Mouse (Mus musculus): ENCODE results near the gene Hoxa5. TPM values are rescaled to one million over a fixed set of nuclear protein-coding genes. Genes with fewer than 3 reads are reported as not detected.

Gene Hoxa5
- polyA plus RNA-seq, 1 experiment, result 1.3 TPM

DNA sequence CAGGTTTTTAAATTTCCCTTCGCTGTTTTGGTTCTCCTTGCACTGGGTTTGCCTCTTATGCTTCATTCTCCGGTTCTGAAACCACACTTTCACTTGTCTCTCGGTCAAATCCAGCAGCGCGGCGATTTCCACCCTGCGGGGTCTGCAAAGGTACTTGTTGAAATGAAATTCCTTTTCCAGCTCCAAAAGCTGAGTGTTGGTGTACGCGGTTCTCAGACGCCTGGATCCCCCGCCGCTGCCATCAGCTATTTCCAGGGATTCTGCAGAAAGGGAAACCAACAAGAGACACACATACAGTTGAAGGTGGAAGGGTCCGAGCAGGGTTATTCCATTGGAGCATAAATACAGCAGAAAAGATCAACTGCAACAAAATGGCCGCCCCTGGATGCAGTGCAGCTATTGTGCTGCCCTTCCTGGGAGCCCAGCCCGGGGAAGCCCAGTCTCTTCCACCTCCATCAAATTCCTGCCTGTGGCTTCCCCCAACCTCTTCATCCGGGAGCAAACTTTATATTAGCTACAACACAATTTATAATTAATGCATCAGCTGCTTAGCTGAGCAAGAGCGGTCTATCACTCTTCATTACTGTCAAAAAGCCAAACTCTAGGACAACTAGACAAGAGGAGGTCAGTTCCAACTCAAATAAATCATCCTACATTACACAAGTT lies 40.9 kb downstream of the Hoxa5 start:
- DNase-seq (ENCODE audit: low read depth in 1 of 2, low spot score in 2 of 2), result no peak
- no peaks in the 10 kb centered on the region for H3K36me3 ChIP-seq (ENCODE audit: control insufficient read depth, insufficient read depth, low read length)
- TF ChIP-seq POLR2A (IDR thresholded peaks at IDR 0.05; ENCODE audit: low read depth, low read length), result no peak
- no peak for TF ChIP-seq CTCF (IDR thresholded peaks at IDR 0.05; ENCODE audit: extremely low read depth, insufficient read depth, insufficient read length, insufficient replicate concordance)
- H3K27ac ChIP-seq (ENCODE audit: insufficient read depth, low read length), result 0 out of 2 replicates have a peak overlapping the region, but pooled peaks have one; percentile 9
- 72% methylated on average over 17 of the region's 17 CpGs for WGBS
- peak overlapping the region; percentile 8; the same call in 1 of the 2 replicates for H3K4me3 ChIP-seq (ENCODE audit: extremely low read depth, insufficient read depth, insufficient read length)
- H3K4me1 ChIP-seq (ENCODE audit: control insufficient read depth, insufficient read depth, insufficient read length), result no peaks in the 10 kb centered on the region
- H3K27me3 ChIP-seq (ENCODE audit: control insufficient read depth, insufficient read depth, low read length), result peaks cover 16% of the 10 kb centered on the region

DNA sequence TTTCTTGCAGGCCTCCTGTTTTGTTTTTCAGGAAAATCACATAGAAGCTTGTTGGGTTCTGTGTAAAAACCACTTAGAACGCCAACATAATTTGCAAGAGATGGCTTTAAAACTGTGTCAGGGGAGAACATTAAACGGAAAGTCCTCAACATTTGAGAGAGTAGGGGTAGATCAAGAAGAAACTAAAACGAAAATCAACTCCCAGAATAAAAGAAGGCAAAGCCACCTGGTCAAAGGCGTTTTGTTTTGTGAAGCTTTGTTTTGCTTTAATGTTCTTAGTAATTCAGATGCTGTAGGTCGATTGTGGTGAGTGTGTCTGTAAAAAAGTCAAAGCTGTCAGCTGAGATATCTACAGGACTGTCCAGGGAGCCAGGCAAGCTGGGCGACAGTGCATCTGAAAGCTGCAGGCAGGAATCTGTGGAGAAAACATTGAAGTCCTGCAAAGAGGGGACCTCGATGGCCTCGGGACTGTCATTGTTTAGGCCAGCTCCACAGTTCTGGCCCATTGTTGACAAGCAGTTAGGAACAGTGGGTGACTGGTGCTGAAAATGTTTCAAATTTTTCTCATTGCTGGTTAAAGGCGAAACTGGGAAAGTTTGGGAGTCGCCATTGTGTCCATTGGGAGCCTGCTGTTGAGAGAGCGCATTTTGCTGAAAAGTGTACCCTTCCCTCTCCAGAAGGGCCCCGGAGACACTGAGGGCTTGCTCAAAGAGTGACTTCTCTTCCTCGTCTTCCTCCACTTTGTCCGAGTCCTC lies 41.6 kb downstream of the Hoxa5 start:
- Histone ChIP-seq H3K27ac (ENCODE audit: insufficient read depth, low read length) (0 out of 2 replicates have a peak overlapping the region, but pooled peaks have one; percentile 13), H3K36me3 (ENCODE audit: control insufficient read depth, insufficient read depth, low read length) (no peaks in the 10 kb centered on the region), H3K4me1 (ENCODE audit: control insufficient read depth, insufficient read depth, insufficient read length) (peaks cover 4% of the 10 kb centered on the region), H3K4me3 (ENCODE audit: extremely low read depth, insufficient read depth, insufficient read length) (no peak overlapping the region), H3K27me3 (ENCODE audit: control insufficient read depth, insufficient read depth, low read length) (peaks cover 23% of the 10 kb centered on the region)
- 79% methylated on average over 14 of the region's 14 CpGs for WGBS
- DNase-seq (ENCODE audit: low read depth in 1 of 2, low spot score in 2 of 2), result no peak
- no peak for TF ChIP-seq CTCF (IDR thresholded peaks at IDR 0.05; ENCODE audit: extremely low read depth, insufficient read depth, insufficient read length, insufficient replicate concordance)
- no peak for TF ChIP-seq POLR2A (IDR thresholded peaks at IDR 0.05; ENCODE audit: low read depth, low read length)

DNA sequence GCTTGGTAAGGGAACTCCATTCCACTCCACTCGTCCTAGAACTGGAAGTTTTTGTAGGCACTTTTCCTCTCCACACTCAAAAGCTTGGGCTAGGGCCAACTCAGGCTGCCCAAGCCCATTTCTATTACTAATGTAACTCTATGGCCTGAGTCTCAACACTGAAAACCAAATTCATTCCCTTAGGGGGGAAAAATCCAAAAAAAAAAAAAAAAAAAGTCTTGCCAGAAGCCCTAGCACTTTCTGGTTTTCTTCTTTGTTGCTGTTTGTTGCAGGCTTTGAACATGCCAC lies 42.4 kb downstream of the Hoxa5 start:
- Histone ChIP-seq H3K36me3 (ENCODE audit: control insufficient read depth, insufficient read depth, low read length) (no peaks in the 10 kb centered on the region), H3K4me3 (ENCODE audit: extremely low read depth, insufficient read depth, insufficient read length) (no peak overlapping the region), H3K27ac (ENCODE audit: insufficient read depth, low read length) (no peak overlapping the region), H3K4me1 (ENCODE audit: control insufficient read depth, insufficient read depth, insufficient read length) (peaks cover 5% of the 10 kb centered on the region), H3K27me3 (ENCODE audit: control insufficient read depth, insufficient read depth, low read length) (peaks cover 28% of the 10 kb centered on the region)
- 71% methylated on average over 1 of the region's 1 CpGs for WGBS
- no peak for DNase-seq (ENCODE audit: low read depth in 1 of 2, low spot score in 2 of 2)
- TF ChIP-seq POLR2A (IDR thresholded peaks at IDR 0.05; ENCODE audit: low read depth, low read length) (no peak), CTCF (IDR thresholded peaks at IDR 0.05; ENCODE audit: extremely low read depth, insufficient read depth, insufficient read length, insufficient replicate concordance) (no peak)

DNA sequence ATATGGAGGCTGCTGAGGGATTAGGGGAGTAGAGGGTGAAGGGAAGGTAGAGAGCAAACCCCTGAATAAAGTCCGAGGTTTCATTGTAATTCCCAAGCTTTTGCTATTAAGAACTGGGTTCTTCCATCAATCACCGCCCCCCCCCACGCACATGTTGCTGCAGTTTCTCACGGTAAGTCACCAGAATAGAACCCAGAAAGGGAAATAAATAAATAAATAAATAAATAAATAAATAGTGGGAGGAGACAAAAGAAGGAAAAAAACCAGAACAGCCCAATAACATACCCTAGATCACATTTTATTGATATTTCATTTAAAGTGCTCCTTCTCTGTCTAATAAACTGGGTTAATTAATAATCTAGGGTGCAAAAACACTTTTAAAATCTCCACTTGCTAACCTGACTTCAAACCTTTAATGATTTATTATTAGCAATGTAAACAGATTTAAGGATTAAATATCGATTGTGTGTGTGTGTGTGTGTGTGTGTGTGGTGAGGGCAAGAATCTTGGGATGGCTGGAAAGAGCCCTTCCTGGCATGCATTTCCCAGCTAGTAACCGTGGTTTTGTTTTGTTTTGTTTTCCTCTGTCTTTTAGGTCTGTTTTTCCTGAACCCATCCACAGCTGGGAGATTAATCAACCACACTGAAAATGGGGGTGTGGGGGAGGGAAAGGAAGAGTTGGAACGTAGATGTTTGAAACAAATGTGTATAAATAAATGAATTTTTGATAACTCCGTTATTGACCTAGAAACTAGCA lies 42.9 kb downstream of the Hoxa5 start:
- H3K4me3 ChIP-seq (ENCODE audit: extremely low read depth, insufficient read depth, insufficient read length), result no peak overlapping the region
- no peak for DNase-seq (ENCODE audit: low read depth in 1 of 2, low spot score in 2 of 2)
- no peaks in the 10 kb centered on the region for H3K36me3 ChIP-seq (ENCODE audit: control insufficient read depth, insufficient read depth, low read length)
- peaks cover 27% of the 10 kb centered on the region for H3K27me3 ChIP-seq (ENCODE audit: control insufficient read depth, insufficient read depth, low read length)
- no peak overlapping the region for H3K27ac ChIP-seq (ENCODE audit: insufficient read depth, low read length)
- TF ChIP-seq POLR2A (IDR thresholded peaks at IDR 0.05; ENCODE audit: low read depth, low read length) (no peak), CTCF (IDR thresholded peaks at IDR 0.05; ENCODE audit: extremely low read depth, insufficient read depth, insufficient read length, insufficient replicate concordance) (no peak)
- 67% methylated on average over 8 of the region's 8 CpGs for WGBS
- H3K4me1 ChIP-seq (ENCODE audit: control insufficient read depth, insufficient read depth, insufficient read length), result peaks cover 5% of the 10 kb centered on the region

DNA sequence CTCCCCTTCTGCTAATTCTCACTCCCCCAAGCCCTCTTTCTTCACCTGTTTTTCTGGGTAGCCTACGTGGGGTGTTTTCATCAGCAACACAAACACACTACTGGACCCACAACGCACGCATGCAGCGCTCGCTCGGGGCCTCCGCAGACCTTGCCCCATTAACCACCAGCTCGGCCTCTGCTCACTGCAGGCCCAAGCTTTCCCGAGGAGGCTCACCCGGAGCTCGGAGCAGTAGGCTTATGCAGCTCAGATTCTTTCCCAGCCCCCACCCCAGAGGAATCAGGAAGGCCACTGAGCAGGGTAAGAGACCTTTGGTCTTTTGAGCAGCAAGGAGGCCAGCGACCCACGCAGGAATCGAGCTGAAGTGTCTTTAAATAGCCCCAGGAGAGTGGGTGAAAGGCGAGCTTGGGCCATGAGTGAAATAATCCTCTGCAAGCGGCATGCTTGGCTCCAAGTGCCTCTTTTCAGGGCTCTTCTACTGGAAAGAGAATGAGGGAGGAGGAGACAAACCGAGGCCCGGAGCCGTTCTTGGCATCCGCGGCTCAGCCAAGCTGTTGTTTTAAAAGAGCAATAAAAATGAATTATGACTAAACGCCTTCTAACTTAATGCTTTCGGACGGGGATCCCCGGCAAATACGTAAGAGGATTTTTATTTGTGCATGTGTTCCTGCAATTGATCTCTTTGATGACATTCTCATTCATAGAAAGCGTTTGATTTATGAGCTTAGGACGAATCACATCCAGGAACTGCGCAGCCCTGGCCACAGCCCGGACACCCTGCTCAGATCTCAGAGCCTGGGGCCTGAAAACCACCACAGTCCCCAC lies 43.7 kb downstream of the Hoxa5 start:
- Histone ChIP-seq H3K36me3 (ENCODE audit: control insufficient read depth, insufficient read depth, low read length) (no peaks in the 10 kb centered on the region), H3K27ac (ENCODE audit: insufficient read depth, low read length) (peak overlapping the region; percentile 18; the same call in 1 of the 2 replicates), H3K4me3 (ENCODE audit: extremely low read depth, insufficient read depth, insufficient read length) (no peak overlapping the region), H3K27me3 (ENCODE audit: control insufficient read depth, insufficient read depth, low read length) (peaks cover 26% of the 10 kb centered on the region), H3K4me1 (ENCODE audit: control insufficient read depth, insufficient read depth, insufficient read length) (peaks cover 5% of the 10 kb centered on the region)
- DNase-seq (ENCODE audit: low read depth in 1 of 2, low spot score in 2 of 2), result no peak
- 26% methylated on average over 30 of the region's 30 CpGs for WGBS
- no peak for TF ChIP-seq CTCF (IDR thresholded peaks at IDR 0.05; ENCODE audit: extremely low read depth, insufficient read depth, insufficient read length, insufficient replicate concordance)
- TF ChIP-seq POLR2A (IDR thresholded peaks at IDR 0.05; ENCODE audit: low read depth, low read length), result no peak

DNA sequence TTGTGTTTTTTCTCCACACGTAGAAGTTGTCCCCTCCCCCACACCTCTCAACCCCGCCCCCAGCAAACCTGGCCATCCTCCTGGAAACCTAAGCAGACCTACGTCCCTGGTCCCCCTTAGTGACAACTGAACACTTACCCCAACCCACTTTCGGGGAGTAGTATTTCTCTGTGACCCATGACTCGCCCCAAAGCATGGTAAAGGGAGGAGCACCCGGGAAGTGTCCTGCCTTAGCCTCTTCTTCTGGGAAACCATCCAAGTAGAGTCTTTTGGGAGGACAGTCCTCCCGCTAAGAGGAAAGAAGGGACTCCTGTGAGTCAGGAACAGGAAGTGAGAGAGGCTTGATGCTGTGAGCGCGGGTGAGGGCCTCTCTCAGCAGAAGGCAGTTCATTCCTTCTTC lies 44.4 kb downstream of the Hoxa5 start:
- Histone ChIP-seq H3K4me3 (ENCODE audit: extremely low read depth, insufficient read depth, insufficient read length) (no peak overlapping the region), H3K4me1 (ENCODE audit: control insufficient read depth, insufficient read depth, insufficient read length) (peaks cover 5% of the 10 kb centered on the region), H3K36me3 (ENCODE audit: control insufficient read depth, insufficient read depth, low read length) (no peaks in the 10 kb centered on the region), H3K27ac (ENCODE audit: insufficient read depth, low read length) (no peak overlapping the region), H3K27me3 (ENCODE audit: control insufficient read depth, insufficient read depth, low read length) (peaks cover 26% of the 10 kb centered on the region)
- no peak for TF ChIP-seq POLR2A (IDR thresholded peaks at IDR 0.05; ENCODE audit: low read depth, low read length)
- no peak for TF ChIP-seq CTCF (IDR thresholded peaks at IDR 0.05; ENCODE audit: extremely low read depth, insufficient read depth, insufficient read length, insufficient replicate concordance)
- WGBS, result 13% methylated on average over 9 of the region's 9 CpGs
- DNase-seq (ENCODE audit: low read depth in 1 of 2, low spot score in 2 of 2), result no peak
